Mouse (Mus musculus) midbrain, embryonic 11.5 days (tissue): Measurements from ENCODE around the gene Sccpdh. TPM values are rescaled to one million over a fixed set of nuclear protein-coding genes. Genes with fewer than 3 reads are reported as not detected.

Source experiments
- ATAC-seq: fragments of 200-750 bp; cut with Nextera tagmentation; 2 replicates; pipeline ENCODE4 v1.8.0; 2017; ENCODE audit warnings: moderate TSS enrichment, moderate library complexity; ENCODE audit not compliant: low FRiP score
- DNase-seq: peaks from one replicate; pipeline ENCODE4 v3.0.0; 2015; ENCODE audit warnings: low spot score; ENCODE audit errors: missing footprints
- H3K27ac ChIP-seq: fragments of 300-500 bp; sonication (generic); 2 replicates; pipeline ENCODE4 v1.5.1; 2014; ENCODE audit warnings: low read depth, low read length
- H3K27me3 ChIP-seq: fragments of 300-500 bp; sonication (generic); 2 replicates; pipeline ENCODE4 v1.6.1; 2014; ENCODE audit warnings: mild to moderate bottlenecking, low read length, moderate library complexity, mixed read lengths; ENCODE audit not compliant: control insufficient read depth, insufficient read depth
- H3K36me3 ChIP-seq: fragments of 300-500 bp; sonication (generic); 2 replicates; pipeline ENCODE4 v1.6.1; 2014; ENCODE audit warnings: mild to moderate bottlenecking, low read length, moderate library complexity, mixed read lengths; ENCODE audit not compliant: control insufficient read depth, insufficient read depth
- H3K4me1 ChIP-seq: fragments of 300-500 bp; sonication (generic); 2 replicates; pipeline ENCODE4 v1.6.1; 2014; ENCODE audit warnings: low read length; ENCODE audit not compliant: control insufficient read depth, insufficient read depth
- H3K4me2 ChIP-seq: fragments of 300-500 bp; sonication (generic); 2 replicates; pipeline ENCODE4 v1.6.1; 2014; ENCODE audit warnings: mild to moderate bottlenecking, moderate library complexity
- H3K4me3 ChIP-seq: fragments of 300-500 bp; sonication (generic); 2 replicates; pipeline ENCODE4 v1.5.1; 2014; ENCODE audit warnings: low read depth, low read length
- H3K9ac ChIP-seq: fragments of 300-500 bp; sonication (generic); 2 replicates; pipeline ENCODE4 v1.6.1; 2014; ENCODE audit warnings: low read length
- H3K9me3 ChIP-seq: fragments of 300-500 bp; sonication (generic); 2 replicates; pipeline ENCODE4 v1.6.1; 2016; ENCODE audit warnings: low read length; ENCODE audit not compliant: control insufficient read depth
- WGBS: fragments of 180-500 bp; shearing (Covaris S2); extraction: QIAGEN DNeasy Blood & Tissue Kit; methylation state at CpG from one replicate; pipeline ENCODE4 v1.1.7; 2014; 5-methylcytosine and 5-hydroxymethylcytosine counted together
- polyA plus RNA-seq: library from polyadenylated mRNA; unstranded; fragments of >200 nt; fragmentation: Nextera tagmentation; extraction: Ambion mirVana; gene quantifications from 2 replicates; pipeline ENCODE4 v1.2.1, GENCODE M21; 2014

Gene Sccpdh
- polyA plus RNA-seq, 1 experiment from 2014 or later, result 95.6 TPM

- Histone ChIP-seq H3K4me1 (no peaks in the 10 kb centered on the region), H3K9me3 (no peaks in the 10 kb centered on the region), H3K4me3 (no peak overlapping the region), H3K36me3 (peaks cover 5% of the 10 kb centered on the region), H3K27ac (no peak overlapping the region), H3K27me3 (no peaks in the 10 kb centered on the region), H3K4me2 (no peak overlapping the region), H3K9ac (no peak overlapping the region)
- DNase-seq, result no peak
- no peak for ATAC-seq
- 96% methylated on average over 6 of the region's 6 CpGs for WGBS
Observed at GRCm38 (mm10) chr1:179686348-179686747, 18.3 kb downstream of the Sccpdh start.

GRCm38 (mm10) chr1:179686781-179687180 is 18.8 kb downstream of the Sccpdh start:
- Histone ChIP-seq H3K27ac (no peak overlapping the region), H3K9me3 (no peaks in the 10 kb centered on the region), H3K4me2 (no peak overlapping the region), H3K4me3 (no peak overlapping the region), H3K4me1 (no peaks in the 10 kb centered on the region), H3K27me3 (no peaks in the 10 kb centered on the region), H3K9ac (no peak overlapping the region), H3K36me3 (peaks cover 5% of the 10 kb centered on the region)
- no peak for ATAC-seq
- 95% methylated on average over 5 of the region's 5 CpGs for WGBS
- DNase-seq, result no peak

GRCm38 (mm10) chr1:179687305-179687704 is 19.3 kb downstream of the Sccpdh start:
- H3K36me3 ChIP-seq, result peaks cover 5% of the 10 kb centered on the region
- ATAC-seq, result no peak
- WGBS, result 88% methylated on average over 1 of the region's 1 CpGs

GRCm38 (mm10) chr1:179687966-179688365 is 20.0 kb downstream of the Sccpdh start:
- Histone ChIP-seq H3K9ac (no peak overlapping the region), H3K9me3 (no peaks in the 10 kb centered on the region), H3K36me3 (peaks cover 4% of the 10 kb centered on the region), H3K27ac (no peak overlapping the region), H3K27me3 (no peaks in the 10 kb centered on the region), H3K4me1 (no peaks in the 10 kb centered on the region), H3K4me3 (no peak overlapping the region), H3K4me2 (no peak overlapping the region)
- 90% methylated on average over 3 of the region's 3 CpGs for WGBS
- ATAC-seq, result no peak
- DNase-seq, result no peak

More at GRCm38 (mm10) chr1:179687305-179687704, 19.3 kb downstream of the Sccpdh start:
- no peak overlapping the region for H3K27ac ChIP-seq
- no peak overlapping the region for H3K9ac ChIP-seq
- no peak overlapping the region for H3K4me2 ChIP-seq
- H3K4me1 ChIP-seq, result no peaks in the 10 kb centered on the region
- no peaks in the 10 kb centered on the region for H3K9me3 ChIP-seq
- H3K4me3 ChIP-seq, result no peak overlapping the region
- no peak for DNase-seq
- no peaks in the 10 kb centered on the region for H3K27me3 ChIP-seq

GRCm38 (mm10) chr1:179688415-179688814 is 20.4 kb downstream of the Sccpdh start:
- Histone ChIP-seq H3K9ac (no peak overlapping the region), H3K27me3 (no peaks in the 10 kb centered on the region), H3K36me3 (peaks cover 3% of the 10 kb centered on the region), H3K4me3 (no peak overlapping the region), H3K4me1 (no peaks in the 10 kb centered on the region), H3K4me2 (no peak overlapping the region), H3K9me3 (no peaks in the 10 kb centered on the region), H3K27ac (no peak overlapping the region)
- ATAC-seq, result no peak
- WGBS, result 91% methylated on average over 6 of the region's 6 CpGs
- DNase-seq, result no peak

- H3K27me3 ChIP-seq, result no peaks in the 10 kb centered on the region
- H3K4me3 ChIP-seq, result no peak overlapping the region
- ATAC-seq (no peak), DNase-seq (no peak)
- H3K9me3 ChIP-seq, result no peaks in the 10 kb centered on the region
- peaks cover 3% of the 10 kb centered on the region for H3K36me3 ChIP-seq
- no peak overlapping the region for H3K9ac ChIP-seq
- WGBS, result 85% methylated on average over 5 of the region's 5 CpGs
- H3K27ac ChIP-seq, result no peak overlapping the region
- no peaks in the 10 kb centered on the region for H3K4me1 ChIP-seq
- no peak overlapping the region for H3K4me2 ChIP-seq
Observed at GRCm38 (mm10) chr1:179688914-179689313, 20.9 kb downstream of the Sccpdh start.

- no peaks in the 10 kb centered on the region for H3K9me3 ChIP-seq
- DNase-seq (no peak), ATAC-seq (no peak)
- no peaks in the 10 kb centered on the region for H3K27me3 ChIP-seq
- WGBS, result 74% methylated on average over 6 of the region's 6 CpGs
- H3K9ac ChIP-seq, result no peak overlapping the region
- H3K27ac ChIP-seq, result no peak overlapping the region
- no peak overlapping the region for H3K4me2 ChIP-seq
- H3K4me1 ChIP-seq, result no peaks in the 10 kb centered on the region
- H3K4me3 ChIP-seq, result no peak overlapping the region
- peaks cover 3% of the 10 kb centered on the region for H3K36me3 ChIP-seq
Observed at GRCm38 (mm10) chr1:179689479-179689878, 21.5 kb downstream of the Sccpdh start.

- no peak for ATAC-seq
- H3K4me1 ChIP-seq, result no peaks in the 10 kb centered on the region
- no peak overlapping the region for H3K4me2 ChIP-seq
- no peak overlapping the region for H3K27ac ChIP-seq
- H3K27me3 ChIP-seq, result no peaks in the 10 kb centered on the region
- 86% methylated on average over 3 of the region's 3 CpGs for WGBS
- no peak overlapping the region for H3K9ac ChIP-seq
- no peaks in the 10 kb centered on the region for H3K36me3 ChIP-seq
- no peaks in the 10 kb centered on the region for H3K9me3 ChIP-seq
- no peak overlapping the region for H3K4me3 ChIP-seq
- DNase-seq, result no peak
Observed at GRCm38 (mm10) chr1:179704150-179704549, 36.1 kb downstream of the Sccpdh start.

GRCm38 (mm10) chr1:179705154-179705553 is 37.1 kb downstream of the Sccpdh start:
- H3K4me2 ChIP-seq, result no peak overlapping the region
- no peak overlapping the region for H3K4me3 ChIP-seq
- 95% methylated on average over 6 of the region's 6 CpGs for WGBS
- DNase-seq, result no peak
- ATAC-seq, result no peak
- H3K27ac ChIP-seq, result no peak overlapping the region
- no peak overlapping the region for H3K9ac ChIP-seq
- H3K36me3 ChIP-seq, result no peaks in the 10 kb centered on the region
- H3K9me3 ChIP-seq, result no peaks in the 10 kb centered on the region
- H3K4me1 ChIP-seq, result no peaks in the 10 kb centered on the region
- no peaks in the 10 kb centered on the region for H3K27me3 ChIP-seq

GRCm38 (mm10) chr1:179709390-179709789 is 41.4 kb downstream of the Sccpdh start:
- H3K4me3 ChIP-seq, result no peak overlapping the region
- ATAC-seq (no peak), DNase-seq (no peak)
- no peaks in the 10 kb centered on the region for H3K27me3 ChIP-seq
- no peaks in the 10 kb centered on the region for H3K4me1 ChIP-seq
- 89% methylated on average over 6 of the region's 6 CpGs for WGBS
- H3K27ac ChIP-seq, result no peak overlapping the region
- H3K4me2 ChIP-seq, result no peak overlapping the region
- H3K9ac ChIP-seq, result no peak overlapping the region
- no peaks in the 10 kb centered on the region for H3K36me3 ChIP-seq
- H3K9me3 ChIP-seq, result no peaks in the 10 kb centered on the region
